Mouse (Mus musculus): ENCODE results near the gene D10Wsu102e.
"Not testable (repeated sequence)": the region's sequence is repeated elsewhere in the genome, so short reads cannot be mapped to it uniquely, and the experiment has no call there.

The D10Wsu102e gene

GRCm38 (mm10) chr10:83383863-83384262, 23.8 kb downstream of the D10Wsu102e start:
- in situ Hi-C loops (cut with MboI; ENCODE audit: low sequenced_read_pairs): no loop called here

GRCm38 (mm10) chr10:83384456-83385215, 24.6 kb downstream of the D10Wsu102e start:
- in situ Hi-C loops (cut with MboI; ENCODE audit: low sequenced_read_pairs): no loop called here

DNA sequence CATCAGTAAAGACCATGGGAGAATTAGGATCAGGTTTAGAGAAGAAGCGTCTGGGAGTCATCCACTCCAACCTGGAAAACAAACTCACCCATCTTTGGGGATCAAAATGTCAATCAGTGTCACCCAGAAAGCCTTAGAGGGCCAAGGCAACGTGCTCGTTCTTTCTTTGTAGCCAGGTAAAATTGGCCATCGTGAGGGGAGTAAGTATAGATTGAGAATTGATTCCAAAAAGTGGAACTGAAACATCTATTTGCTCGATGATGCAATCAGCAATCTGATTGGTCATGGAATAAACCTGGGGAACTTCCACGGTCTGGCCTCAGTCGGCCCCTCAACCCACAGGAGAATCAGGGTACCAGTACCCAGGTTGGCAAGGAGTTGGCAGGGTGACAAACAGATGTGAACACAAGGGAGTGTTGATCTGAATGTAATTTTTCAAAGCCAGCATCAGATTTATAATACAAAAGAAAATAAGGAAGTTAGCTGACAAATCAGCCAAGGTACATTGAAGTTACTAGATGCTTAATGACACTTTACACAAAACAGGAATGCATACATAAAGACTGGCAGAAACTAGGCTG, 25.4 kb downstream of the D10Wsu102e start:
- in situ Hi-C loops (cut with MboI; ENCODE audit: low sequenced_read_pairs): no loop called here

- in situ Hi-C loops (cut with MboI; ENCODE audit: low sequenced_read_pairs): no loop called here
These were observed 37.3 kb downstream of the D10Wsu102e start for GRCm38 (mm10) chr10:83397336-83397735.

GRCm38 (mm10) chr10:83400896-83401295, 40.9 kb downstream of the D10Wsu102e start:
- in situ Hi-C loops (cut with MboI; ENCODE audit: low sequenced_read_pairs): not testable (repeated sequence)

- in situ Hi-C loops (cut with MboI; ENCODE audit: low sequenced_read_pairs): no loop called here
These were observed 45.0 kb downstream of the D10Wsu102e start for GRCm38 (mm10) chr10:83405031-83405430.

DNA sequence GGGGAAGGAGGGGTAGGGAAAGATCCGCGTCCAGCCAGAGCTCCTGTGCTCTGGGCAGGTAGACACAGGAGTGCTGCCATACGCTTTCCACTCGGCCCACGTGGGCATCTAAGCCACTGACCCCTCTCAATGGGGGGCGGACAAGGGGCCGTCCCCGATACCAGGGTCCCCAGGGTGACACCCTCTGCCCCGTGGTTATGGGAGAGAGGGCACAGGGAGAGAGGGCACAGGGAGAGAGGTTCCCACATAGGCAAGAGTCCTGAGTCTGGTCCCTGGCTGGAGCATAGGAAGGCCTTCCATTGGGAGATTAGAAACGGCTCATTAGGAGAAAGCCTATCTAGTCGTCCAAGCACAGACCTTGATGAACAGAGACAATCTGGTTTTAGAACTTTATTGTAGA, 45.7 kb downstream of the D10Wsu102e start:
- in situ Hi-C loops (cut with MboI; ENCODE audit: low sequenced_read_pairs): no loop called here

- in situ Hi-C loops (cut with MboI; ENCODE audit: low sequenced_read_pairs): no loop called here
These were observed 47.1 kb downstream of the D10Wsu102e start for GRCm38 (mm10) chr10:83407141-83407540.

- in situ Hi-C loops (cut with MboI; ENCODE audit: low sequenced_read_pairs): not testable (repeated sequence)
These were observed 58.4 kb downstream of the D10Wsu102e start for GRCm38 (mm10) chr10:83418466-83418865.

DNA sequence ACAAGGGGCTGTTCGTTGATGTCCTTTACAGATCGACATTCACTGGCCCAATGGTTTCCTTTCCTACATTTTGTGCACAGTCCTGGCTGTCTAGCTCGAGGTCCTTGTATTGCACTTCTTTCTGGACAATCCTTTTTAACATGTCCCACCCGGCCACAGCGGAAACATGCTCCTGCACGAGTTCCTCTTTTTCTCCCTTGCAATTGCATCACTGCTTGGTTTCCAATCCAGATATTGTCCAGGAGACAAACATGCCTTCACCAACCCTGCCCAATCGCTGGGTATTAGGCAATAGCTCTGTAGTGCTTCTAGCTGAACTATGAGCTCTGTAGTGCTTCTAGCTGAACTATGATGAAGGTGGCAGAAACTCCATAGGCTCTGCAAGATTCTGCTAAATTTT, 88.6 kb downstream of the D10Wsu102e start:
- in situ Hi-C loops (cut with MboI; ENCODE audit: low sequenced_read_pairs): no loop called here

DNA sequence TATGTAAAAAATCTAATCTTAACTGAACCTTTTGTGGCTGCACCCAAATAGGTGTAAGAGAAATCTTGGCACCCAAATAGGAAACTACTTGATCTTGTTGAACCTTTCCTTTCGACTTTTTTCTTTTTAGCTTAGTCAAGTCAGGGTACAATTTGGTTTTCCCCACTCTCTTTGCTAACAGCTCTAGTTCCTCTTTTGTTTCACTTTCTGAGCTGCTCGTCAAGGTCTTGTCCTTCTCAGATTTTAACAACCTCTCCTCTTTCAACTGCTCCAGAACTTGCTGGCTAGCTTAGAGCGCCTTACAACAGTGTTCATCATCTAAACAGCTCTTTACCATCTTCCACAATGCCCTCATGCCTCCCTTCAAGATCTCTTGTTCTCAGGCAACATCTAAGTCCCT, 97.5 kb downstream of the D10Wsu102e start:
- in situ Hi-C loops (cut with MboI; ENCODE audit: low sequenced_read_pairs): no loop called here

- in situ Hi-C loops (cut with MboI; ENCODE audit: low sequenced_read_pairs): no loop called here
These were observed 115.2 kb downstream of the D10Wsu102e start for GRCm38 (mm10) chr10:83475226-83475625.

- in situ Hi-C loops (cut with MboI; ENCODE audit: low sequenced_read_pairs): no loop called here
These were observed 117.3 kb downstream of the D10Wsu102e start for GRCm38 (mm10) chr10:83477286-83477685.

DNA sequence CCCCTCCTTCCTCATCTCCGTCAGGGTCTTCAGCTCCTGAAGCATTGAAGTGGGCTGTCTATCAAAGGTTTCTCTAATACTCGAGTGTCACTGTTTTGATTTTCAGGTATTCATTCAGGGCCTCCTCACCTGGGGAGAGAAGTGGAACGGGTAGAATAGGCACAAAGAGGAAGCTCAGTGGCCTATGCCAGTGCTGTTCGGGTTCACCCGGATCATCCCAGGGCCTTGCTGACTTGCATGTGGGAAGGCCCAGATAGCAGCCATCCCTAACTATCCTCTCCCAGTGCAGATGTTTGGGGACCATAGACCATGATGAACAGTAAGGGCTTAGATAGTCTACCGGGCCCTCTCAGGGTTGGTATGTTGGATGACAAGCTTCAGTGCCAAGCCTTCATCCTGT, 130.5 kb downstream of the D10Wsu102e start:
- in situ Hi-C loops (cut with MboI; ENCODE audit: low sequenced_read_pairs): no loop called here

GRCm38 (mm10) chr10:83497321-83497720, 137.3 kb downstream of the D10Wsu102e start:
- in situ Hi-C loops (cut with MboI; ENCODE audit: low sequenced_read_pairs): no loop called here

DNA sequence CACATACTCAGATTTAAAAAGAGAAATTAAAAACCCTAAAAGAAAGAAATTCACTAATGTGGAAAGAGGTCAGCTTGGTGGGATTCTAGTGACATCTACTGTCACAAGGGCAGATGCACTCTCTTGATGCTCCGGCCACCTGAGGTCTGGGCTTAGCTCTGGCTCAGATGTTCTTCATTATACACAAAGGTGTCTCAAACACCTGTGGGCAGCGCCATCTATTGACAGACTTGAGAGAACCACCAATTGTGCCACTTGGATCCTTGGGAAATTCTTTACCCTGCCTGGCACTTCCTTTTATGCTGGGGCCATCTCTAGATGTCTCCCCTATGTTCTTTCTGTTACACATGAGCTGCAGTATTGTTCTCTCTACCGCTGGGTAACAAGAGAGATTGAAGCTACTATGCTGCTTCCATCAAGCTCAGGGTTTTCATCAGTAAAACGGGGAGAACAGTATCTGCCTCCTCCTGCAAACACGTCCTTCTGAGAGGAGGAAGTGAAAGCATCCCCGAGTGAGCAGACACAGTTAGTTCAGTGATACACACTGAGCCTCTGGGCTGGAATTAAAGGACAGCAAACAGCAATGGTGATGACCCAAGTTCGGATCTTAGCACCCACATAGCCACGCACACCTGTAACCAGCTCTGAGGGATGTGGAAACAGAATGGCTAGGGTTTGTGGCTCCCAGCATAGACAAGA, 149.1 kb downstream of the D10Wsu102e start:
- in situ Hi-C loops (cut with MboI; ENCODE audit: low sequenced_read_pairs): loop anchor here (10.0 kb wide), 1 partner anchor 604 kb away; no protein-coding TSS in a partner anchor

GRCm38 (mm10) chr10:83511304-83511703, 151.3 kb downstream of the D10Wsu102e start:
- in situ Hi-C loops (cut with MboI; ENCODE audit: low sequenced_read_pairs): no loop called here

DNA sequence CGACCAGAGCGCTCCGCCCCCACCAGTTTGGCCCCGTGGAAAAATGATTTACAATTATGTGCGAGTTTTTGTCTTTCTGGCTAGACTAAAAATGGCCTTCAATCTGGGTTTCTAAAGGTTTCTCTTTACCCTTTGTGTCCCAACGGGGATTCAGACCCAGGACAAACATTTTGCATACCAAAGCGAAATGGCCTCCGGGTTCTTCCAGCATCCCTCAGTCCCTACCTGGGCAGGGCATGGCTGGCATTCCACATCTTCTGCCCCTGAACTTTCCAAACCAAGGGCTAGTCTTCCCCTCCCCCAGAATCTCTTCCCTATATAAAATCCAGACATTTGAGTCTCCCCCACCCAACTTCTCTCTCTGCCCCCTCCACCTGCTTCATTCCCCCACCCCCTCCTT, 153.7 kb downstream of the D10Wsu102e start:
- in situ Hi-C loops (cut with MboI; ENCODE audit: low sequenced_read_pairs): no loop called here

DNA sequence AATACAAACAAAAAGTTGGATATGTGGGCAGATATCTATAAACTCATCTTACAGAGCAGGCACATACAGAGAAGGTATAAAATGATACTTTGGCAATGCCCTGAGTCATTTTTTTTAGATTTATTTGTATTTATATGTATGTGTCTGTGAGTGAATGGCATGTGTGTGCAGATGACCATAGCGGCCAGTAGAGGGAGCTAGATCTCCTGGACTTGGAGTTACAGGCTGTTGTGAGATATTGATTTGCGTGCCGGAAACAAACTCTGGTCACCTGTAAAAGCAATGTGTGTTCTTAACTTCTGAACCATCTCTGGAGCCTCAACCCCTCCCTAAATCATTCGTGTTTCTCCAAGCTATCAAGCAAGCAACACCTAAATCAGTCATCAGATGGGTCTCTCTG, 161.0 kb downstream of the D10Wsu102e start:
- in situ Hi-C loops (cut with MboI; ENCODE audit: low sequenced_read_pairs): no loop called here

GRCm38 (mm10) chr10:83524238-83524637, 164.2 kb downstream of the D10Wsu102e start:
- in situ Hi-C loops (cut with MboI; ENCODE audit: low sequenced_read_pairs): not testable (repeated sequence)

GRCm38 (mm10) chr10:83530384-83530967, 170.5 kb downstream of the D10Wsu102e start:
- in situ Hi-C loops (cut with MboI; ENCODE audit: low sequenced_read_pairs): no loop called here

All from CH12F3 (cell line).